Mouse (Mus musculus) heart, embryonic 14.5 days (tissue): ENCODE measurements around the gene Serping1. TPM values are rescaled to one million over a fixed set of nuclear protein-coding genes. Genes with fewer than 3 reads are reported as not detected.

Source experiments
- ATAC-seq: fragments of 200-750 bp; cut with Nextera tagmentation; 2 replicates; pipeline ENCODE4 v1.8.0; 2017; ENCODE audit warnings: low read depth, moderate TSS enrichment; ENCODE audit not compliant: insufficient number of reproducible peaks, insufficient read depth, low FRiP score
- H3K27ac ChIP-seq, 2 experiments: fragments of 200-500 bp in 1 of 2; fragments of 300-500 bp in 1 of 2; sonication (generic) in 1 of 2; replicated peaks in 1 of 2; 2 replicates each; pipeline ENCODE4 v1.5.1; 2012 to 2014; ENCODE audit warnings: low read depth in 2 of 2, low read length in 2 of 2, control low read depth in 1 of 2, mild to moderate bottlenecking in 1 of 2, mixed read lengths in 1 of 2; ENCODE audit not compliant: control insufficient read depth in 1 of 2, insufficient read depth in 1 of 2
- H3K27me3 ChIP-seq: fragments of 300-500 bp; sonication (generic); 2 replicates; pipeline ENCODE4 v1.6.1; 2014; ENCODE audit warnings: mild to moderate bottlenecking, low read length, control low read depth; ENCODE audit not compliant: control insufficient read depth, insufficient read depth
- H3K36me3 ChIP-seq: fragments of 300-500 bp; sonication (generic); 2 replicates; pipeline ENCODE4 v1.6.1; 2014; ENCODE audit warnings: mild to moderate bottlenecking, control low read depth, low read length, mixed read lengths; ENCODE audit not compliant: control insufficient read depth, insufficient read depth
- H3K4me1 ChIP-seq, 2 experiments: fragments of 200-500 bp in 1 of 2; fragments of 300-500 bp in 1 of 2; sonication (generic) in 1 of 2; 2 replicates each; pipeline ENCODE4 v1.6.1; 2012 to 2014; ENCODE audit warnings: low read length in 2 of 2, control low read depth in 1 of 2, mixed read lengths in 1 of 2; ENCODE audit not compliant: control insufficient read depth in 2 of 2, insufficient read depth in 2 of 2
- H3K4me2 ChIP-seq: fragments of 300-500 bp; sonication (generic); 2 replicates; pipeline ENCODE4 v1.6.1; 2014; ENCODE audit warnings: mild to moderate bottlenecking, low read length
- H3K4me3 ChIP-seq, 2 experiments: fragments of 200-500 bp in 1 of 2; fragments of 300-500 bp in 1 of 2; sonication (generic) in 1 of 2; 2 replicates each; pipeline ENCODE4 v1.5.1; 2012 to 2014; ENCODE audit warnings: low read length in 2 of 2, mild to moderate bottlenecking in 2 of 2, control low read depth in 1 of 2, low read depth in 1 of 2, moderate library complexity in 1 of 2; ENCODE audit not compliant: control insufficient read depth in 1 of 2, insufficient read depth in 1 of 2
- H3K9ac ChIP-seq: fragments of 300-500 bp; sonication (generic); 2 replicates; pipeline ENCODE4 v1.6.1; 2014; ENCODE audit warnings: mild to moderate bottlenecking, low read length
- H3K9me3 ChIP-seq: fragments of 300-500 bp; sonication (generic); 2 replicates; pipeline ENCODE4 v1.6.1; 2016; ENCODE audit warnings: low read length, control low read depth; ENCODE audit not compliant: control insufficient read depth
- WGBS: fragments of 180-500 bp; shearing (Covaris S2); extraction: QIAGEN DNeasy Blood & Tissue Kit; methylation state at CpG from one replicate; pipeline ENCODE4 v1.1.7; 2014; 5-methylcytosine and 5-hydroxymethylcytosine counted together
- polyA plus RNA-seq: library from polyadenylated mRNA; unstranded; fragments of >200 nt; fragmentation: Nextera tagmentation; extraction: Ambion mirVana; gene quantifications from 2 replicates; pipeline ENCODE4 v1.2.1, GENCODE M21; 2014

The Serping1 gene
- polyA plus RNA-seq, 1 experiment from 2014 or later: 46.6 TPM

GRCm38 (mm10) chr2:84783315-84783714, 8.1 kb upstream of the Serping1 start:
- no peak for ATAC-seq
- Histone ChIP-seq H3K9ac (no peak overlapping the region), H3K4me1 (peaks cover 6 to 24% of the 10 kb centered on the region in 2 experiments; a peak in 3 of 4 replicates), H3K4me2 (no peak overlapping the region), H3K4me3 (no peak overlapping the region), H3K27ac (no peak overlapping the region), H3K36me3 (no peaks in the 10 kb centered on the region), H3K27me3 (no peaks in the 10 kb centered on the region), H3K9me3 (no peaks in the 10 kb centered on the region)
- 54% methylated on average over 1 of the region's 1 CpGs for WGBS

- Histone ChIP-seq H3K4me2 (no peak overlapping the region), H3K27me3 (no peaks in the 10 kb centered on the region), H3K4me3 (no peak overlapping the region), H3K9me3 (no peaks in the 10 kb centered on the region), H3K9ac (no peak overlapping the region), H3K36me3 (no peaks in the 10 kb centered on the region), H3K4me1 (peaks cover 1 to 15% of the 10 kb centered on the region in 2 experiments; a peak in 3 of 4 replicates), H3K27ac (no peak overlapping the region)
- WGBS: 58% methylated on average over 6 of the region's 6 CpGs
- no peak for ATAC-seq
These were observed 4.0 kb upstream of the Serping1 start for GRCm38 (mm10) chr2:84779210-84779609.

GRCm38 (mm10) chr2:84777706-84778105, 2.5 kb upstream of the Serping1 start:
- no peak for ATAC-seq
- no peak overlapping the region for H3K9ac ChIP-seq
- H3K27ac ChIP-seq: no peak overlapping the region
- H3K27me3 ChIP-seq: no peaks in the 10 kb centered on the region
- H3K9me3 ChIP-seq: no peaks in the 10 kb centered on the region
- H3K4me1 ChIP-seq: peaks cover 0 to 7% of the 10 kb centered on the region in 2 experiments; a peak in 2 of 4 replicates
- no peak overlapping the region for H3K4me2 ChIP-seq
- 68% methylated on average over 3 of the region's 3 CpGs for WGBS
- no peaks in the 10 kb centered on the region for H3K36me3 ChIP-seq
- no peak overlapping the region for H3K4me3 ChIP-seq

- 85% methylated on average over 6 of the region's 6 CpGs for WGBS
- peaks cover 0 to 7% of the 10 kb centered on the region in 2 experiments; a peak in 2 of 4 replicates for H3K4me1 ChIP-seq
- no peaks in the 10 kb centered on the region for H3K36me3 ChIP-seq
- H3K27ac ChIP-seq: 0 out of 4 replicates have a peak overlapping the region, but pooled peaks of 1 of the 2 experiments have one; percentile 37
- H3K4me3 ChIP-seq: no peak overlapping the region
- no peak overlapping the region for H3K9ac ChIP-seq
- ATAC-seq: no peak
- no peak overlapping the region for H3K4me2 ChIP-seq
- H3K27me3 ChIP-seq: no peaks in the 10 kb centered on the region
- no peaks in the 10 kb centered on the region for H3K9me3 ChIP-seq
These were observed 421 bp upstream of the Serping1 start for GRCm38 (mm10) chr2:84775665-84776064.

- Histone ChIP-seq H3K27me3 (no peaks in the 10 kb centered on the region), H3K27ac (peak overlapping the region in 1 of 2 experiments; percentile 37; a peak in 1 of 4 replicates), H3K36me3 (no peaks in the 10 kb centered on the region), H3K9ac (peak overlapping the region; percentile 65), H3K4me2 (peak overlapping the region; percentile 61), H3K9me3 (no peaks in the 10 kb centered on the region), H3K4me3 (peak overlapping the region; percentile 31 to 40), H3K4me1 (peaks cover 0 to 7% of the 10 kb centered on the region in 2 experiments; a peak in 2 of 4 replicates)
- WGBS: 5% methylated on average over 15 of the region's 15 CpGs
- ATAC-seq: peak; percentile 79
These were observed 493 bp downstream of the Serping1 start for GRCm38 (mm10) chr2:84774751-84775150.

GRCm38 (mm10) chr2:84773195-84773594, 2.0 kb downstream of the Serping1 start:
- H3K27ac ChIP-seq: no peak overlapping the region
- no peak overlapping the region for H3K4me2 ChIP-seq
- WGBS: 77% methylated on average over 5 of the region's 5 CpGs

GRCm38 (mm10) chr2:84772454-84772853, 2.8 kb downstream of the Serping1 start:
- Histone ChIP-seq H3K4me3 (no peak overlapping the region), H3K9me3 (no peaks in the 10 kb centered on the region), H3K9ac (no peak overlapping the region), H3K36me3 (no peaks in the 10 kb centered on the region), H3K27me3 (no peaks in the 10 kb centered on the region), H3K4me1 (peaks cover 0 to 4% of the 10 kb centered on the region in 2 experiments; a peak in 2 of 4 replicates), H3K4me2 (no peak overlapping the region), H3K27ac (no peak overlapping the region)
- 82% methylated on average over 4 of the region's 4 CpGs for WGBS
- no peak for ATAC-seq

More at GRCm38 (mm10) chr2:84773195-84773594, 2.0 kb downstream of the Serping1 start:
- Histone ChIP-seq H3K9me3 (no peaks in the 10 kb centered on the region), H3K4me3 (no peak overlapping the region), H3K36me3 (no peaks in the 10 kb centered on the region), H3K27me3 (no peaks in the 10 kb centered on the region), H3K4me1 (peaks cover 0 to 4% of the 10 kb centered on the region in 2 experiments; a peak in 2 of 4 replicates), H3K9ac (no peak overlapping the region)
- ATAC-seq: no peak

GRCm38 (mm10) chr2:84770501-84770900, 4.7 kb downstream of the Serping1 start:
- H3K27ac ChIP-seq: no peak overlapping the region
- no peaks in the 10 kb centered on the region for H3K27me3 ChIP-seq
- peaks cover 0 to 4% of the 10 kb centered on the region in 2 experiments; a peak in 2 of 4 replicates for H3K4me1 ChIP-seq
- WGBS: 65% methylated on average over 6 of the region's 6 CpGs
- H3K36me3 ChIP-seq: no peaks in the 10 kb centered on the region
- H3K4me3 ChIP-seq: no peak overlapping the region
- ATAC-seq: no peak
- H3K9me3 ChIP-seq: no peaks in the 10 kb centered on the region
- no peak overlapping the region for H3K9ac ChIP-seq
- H3K4me2 ChIP-seq: no peak overlapping the region
